Mouse (Mus musculus) adrenal gland, postnatal 10 days (tissue): Measurements from ENCODE around the gene Dnah2. TPM values are rescaled to one million over a fixed set of nuclear protein-coding genes. Genes with fewer than 3 reads are reported as not detected.

Experiments
- DNase-seq: peaks from one replicate; pipeline ENCODE4 v3.0.0; 2021; ENCODE audit warnings: mixed read lengths
- total RNA-seq, 2 experiments: library from RNA; stranded (reverse); gene quantifications; 2 replicates each; pipeline ENCODE4 v1.2.3; 2021

Dnah2 gene
- total RNA-seq, 2 experiments from 2014 or later: 0.30 TPM

- DNase-seq: peak; percentile 95
These were observed 130.1 kb downstream of the Dnah2 start for GRCm38 (mm10) chr11:69418481-69419442.

DNA sequence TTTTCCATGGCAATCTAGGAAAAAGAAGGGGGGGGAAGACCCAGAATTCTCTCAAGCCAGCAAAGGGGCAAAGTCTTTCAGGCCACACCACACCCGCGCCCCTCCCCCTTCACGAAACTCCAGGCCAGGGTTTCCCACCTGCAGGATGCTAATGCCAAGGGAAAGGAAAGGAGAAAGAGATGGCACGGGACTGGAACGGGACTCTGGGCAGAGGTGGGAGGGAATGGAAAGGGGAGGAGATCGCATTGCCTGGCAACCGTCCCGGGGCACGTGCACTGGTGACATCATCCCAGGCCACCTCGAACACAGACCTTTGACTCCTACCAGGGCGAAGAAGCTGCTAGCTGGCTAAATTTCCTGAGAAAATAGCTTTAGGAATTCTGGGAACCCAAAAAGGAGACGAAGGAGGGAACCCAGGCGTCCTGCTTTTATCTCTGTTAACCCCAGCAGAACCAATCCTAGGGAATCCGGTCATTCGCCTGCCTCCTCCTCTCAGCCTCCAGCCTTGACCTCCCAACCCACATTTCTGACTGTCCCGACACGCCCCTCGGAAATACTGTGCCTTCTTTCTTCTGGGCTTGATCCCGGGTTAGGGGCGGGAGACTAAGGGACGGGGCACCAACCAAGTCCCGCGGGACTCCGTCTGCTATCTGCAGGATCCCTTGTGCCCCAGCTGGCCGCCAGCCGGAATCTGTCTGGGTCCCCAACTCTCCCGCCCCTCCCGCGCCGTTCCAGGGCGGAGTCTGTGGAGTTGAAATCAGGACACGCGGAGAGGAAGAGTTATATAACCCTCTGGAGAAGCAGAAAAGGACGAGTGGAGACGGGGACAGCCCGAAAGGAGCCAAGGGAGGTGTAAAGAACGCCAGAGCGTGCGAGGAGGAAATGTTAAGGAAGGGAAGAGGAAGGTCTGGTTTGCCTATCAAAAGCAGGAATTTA, 131.2 kb downstream of the Dnah2 start:
- DNase-seq: peak; percentile 98

DNA sequence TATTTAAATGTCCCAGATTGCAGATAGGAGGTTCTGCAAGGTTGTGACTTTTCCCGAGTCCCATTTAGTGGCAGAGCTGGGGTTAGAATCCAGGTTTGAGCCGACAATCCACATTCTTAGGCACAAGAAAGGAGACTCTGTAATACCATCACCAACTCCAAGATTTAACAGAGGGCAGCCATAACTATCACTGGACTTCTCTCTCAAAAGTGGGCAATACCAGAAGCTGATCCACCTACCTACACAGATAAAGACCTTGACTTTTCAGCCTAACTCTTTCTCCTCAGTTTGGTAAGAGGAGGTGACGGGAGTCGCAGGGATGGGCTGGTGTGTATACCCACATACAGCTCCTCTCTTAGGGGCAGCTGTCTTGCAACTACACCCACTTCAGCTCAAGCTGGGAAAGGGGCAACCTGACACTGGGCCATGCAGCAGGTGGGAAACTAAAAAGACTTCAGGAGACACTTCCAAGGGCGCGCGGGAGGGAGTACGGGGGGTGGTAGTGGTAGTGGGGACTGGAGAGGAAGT, 131.9 kb downstream of the Dnah2 start:
- no peak for DNase-seq

DNA sequence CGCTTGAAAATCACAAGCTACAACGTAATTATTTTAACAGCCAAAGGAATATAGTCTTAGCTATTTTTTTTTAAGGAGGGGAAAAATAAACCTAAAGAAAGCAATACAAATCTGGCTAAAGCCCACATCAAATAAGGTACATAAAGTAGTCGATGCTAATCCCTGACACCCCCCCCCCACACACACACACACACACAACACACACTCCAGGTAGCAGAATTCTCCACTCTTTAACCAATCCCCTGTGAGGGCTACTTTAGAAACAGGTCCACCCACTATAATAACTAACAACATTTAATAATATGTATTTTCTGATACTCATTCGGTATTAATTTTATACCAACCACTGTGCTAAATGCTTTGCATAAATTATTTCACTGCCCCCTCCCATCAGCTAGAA, 132.4 kb downstream of the Dnah2 start:
- DNase-seq: no peak

- DNase-seq: peak; percentile 77
These were observed 133.1 kb downstream of the Dnah2 start for GRCm38 (mm10) chr11:69415668-69416451.

- peak; percentile 87 for DNase-seq
These were observed 133.6 kb downstream of the Dnah2 start for GRCm38 (mm10) chr11:69415327-69415667.

DNA sequence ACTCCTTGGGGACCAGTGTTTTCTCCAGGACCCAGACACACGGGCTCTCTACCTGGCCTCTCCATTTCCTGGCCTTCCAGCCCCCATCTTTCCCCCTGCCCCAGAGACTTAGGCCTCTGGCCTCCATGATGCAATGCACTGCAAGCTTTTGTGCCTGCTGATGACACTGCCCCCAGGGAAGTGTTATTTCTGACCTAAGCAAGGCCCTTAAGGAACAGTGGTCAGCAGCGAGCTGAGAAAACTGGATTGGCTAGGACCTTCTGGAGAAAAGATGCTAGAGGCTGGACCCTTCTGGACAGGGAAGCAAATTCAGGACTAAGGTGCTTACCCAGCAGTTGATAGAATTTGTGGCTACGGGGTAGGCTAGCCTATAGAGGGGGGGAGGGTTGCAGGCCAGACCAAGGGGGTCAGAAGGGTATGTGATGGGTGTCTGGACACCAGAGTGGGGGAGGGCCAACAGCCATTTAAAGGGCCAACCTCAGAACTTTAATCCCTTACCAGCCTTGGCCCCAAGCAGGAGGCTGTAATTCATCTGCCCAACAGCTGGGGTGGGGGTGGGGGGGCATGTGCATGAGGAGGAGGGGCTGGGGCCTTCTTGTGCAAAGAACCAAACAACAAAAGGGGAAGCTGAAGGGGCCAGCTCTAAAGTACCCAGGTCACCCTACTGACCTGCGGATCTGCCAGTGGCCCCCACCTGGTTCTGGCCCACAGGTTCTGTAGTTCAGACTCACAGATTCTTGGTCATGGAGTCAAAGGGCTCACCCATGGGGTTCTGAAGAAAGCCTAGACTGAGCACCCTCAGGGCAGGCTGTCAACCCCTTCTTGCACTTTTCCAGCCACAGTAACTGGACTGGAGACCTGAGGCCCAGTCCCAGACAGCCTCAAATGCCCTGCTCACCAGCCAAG, 134.2 kb downstream of the Dnah2 start:
- DNase-seq: no peak

DNA sequence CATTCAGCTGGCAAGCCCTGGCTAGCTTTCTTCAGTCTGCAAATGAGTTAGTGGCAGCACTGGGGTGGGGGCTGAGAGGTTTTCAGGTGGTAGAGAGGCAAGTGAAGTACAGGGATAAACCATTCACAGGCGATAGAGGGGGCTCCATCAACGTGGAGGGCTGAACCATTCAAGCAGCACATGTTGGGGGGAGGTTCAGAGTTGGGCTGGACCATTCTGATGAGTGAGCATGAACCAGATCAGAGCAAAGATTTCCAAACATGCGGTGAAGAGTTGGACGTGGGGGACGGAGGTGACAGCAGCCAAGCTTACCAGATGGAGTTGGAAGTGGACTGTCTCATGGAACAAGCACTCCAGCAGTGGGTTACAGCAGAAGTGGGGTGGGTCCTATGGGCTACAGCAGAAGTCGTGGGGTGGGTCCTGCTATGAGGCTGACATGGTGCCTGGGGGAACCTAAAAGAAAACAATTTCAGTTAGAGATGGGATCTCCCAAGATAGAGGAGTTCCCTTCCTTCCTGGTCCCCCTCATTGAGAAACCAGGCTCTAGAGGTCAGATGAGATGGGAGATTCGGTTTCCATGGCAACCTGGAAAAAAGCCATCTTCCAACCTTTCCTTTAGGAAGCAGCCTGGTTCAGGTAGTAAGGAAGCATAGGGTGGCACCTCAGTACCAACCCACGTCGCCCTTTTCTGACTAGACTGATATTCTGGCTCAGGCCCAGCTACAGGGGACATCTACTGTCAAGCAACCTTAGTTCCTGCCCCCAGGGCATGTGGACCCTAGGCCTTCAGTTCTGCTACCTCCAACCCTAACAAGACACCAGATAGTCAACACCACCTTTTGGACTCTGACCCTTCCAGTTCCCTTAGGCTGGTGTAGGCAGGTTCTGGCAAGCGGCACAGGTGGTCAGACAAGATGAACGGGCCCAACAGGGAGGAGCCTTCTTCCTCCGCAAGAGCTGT, 135.4 kb downstream of the Dnah2 start, which contains the start of gene Kdm6b:
Kdm6b (minus strand) TSS at position 455 of the 961 bp plus-strand sequence.
- DNase-seq: no peak

DNA sequence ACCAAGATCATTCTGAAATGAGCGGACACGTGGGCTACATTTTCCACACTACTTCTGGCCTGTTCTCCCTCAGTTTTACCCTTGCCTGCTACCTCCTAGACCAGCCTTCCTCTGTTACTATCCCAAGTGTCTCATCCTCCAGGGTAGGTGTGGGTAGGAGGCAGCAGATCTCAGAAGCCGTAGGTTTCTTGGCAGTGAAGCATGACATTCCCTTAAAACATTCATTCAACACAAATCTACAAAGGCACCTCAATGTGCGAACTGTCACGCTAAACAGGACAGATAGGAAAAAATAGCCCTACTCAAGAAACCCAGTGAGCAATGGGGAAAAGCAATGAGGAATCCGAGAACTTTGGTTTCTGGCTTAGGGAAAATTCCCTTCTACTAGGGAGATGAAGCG, 136.4 kb downstream of the Dnah2 start:
- DNase-seq: no peak

- DNase-seq: peak; percentile 92
These were observed 137.2 kb downstream of the Dnah2 start for GRCm38 (mm10) chr11:69411538-69412203.

DNA sequence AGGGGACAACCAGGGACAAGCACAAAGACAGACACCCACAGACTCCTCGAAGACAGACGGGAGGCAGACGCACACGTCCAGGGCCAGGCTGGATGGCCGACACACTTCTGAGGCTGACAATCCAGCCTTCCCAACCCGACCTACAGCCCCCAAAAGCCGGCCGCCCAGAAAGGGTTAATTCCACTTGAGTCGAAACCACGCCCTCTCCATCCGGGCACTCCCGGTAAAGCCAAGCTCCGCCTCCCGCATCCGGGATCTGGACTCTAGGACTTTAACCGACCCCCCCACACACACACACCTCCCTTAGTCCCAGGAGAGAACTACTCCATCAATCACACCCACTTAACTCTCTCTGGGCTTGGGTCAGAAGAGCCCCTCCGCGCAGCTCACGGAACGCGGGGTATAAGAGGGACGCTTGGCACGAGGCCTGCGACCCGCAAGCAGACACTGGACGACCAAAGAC, 137.8 kb downstream of the Dnah2 start:
- DNase-seq: peak; percentile 98

GRCm38 (mm10) chr11:69410310-69411072, 138.4 kb downstream of the Dnah2 start:
- DNase-seq: peak; percentile 77

- DNase-seq: no peak
These were observed 138.9 kb downstream of the Dnah2 start for GRCm38 (mm10) chr11:69410045-69410309.

- DNase-seq: peak; percentile 91
These were observed 139.4 kb downstream of the Dnah2 start for GRCm38 (mm10) chr11:69409378-69410044.

- DNase-seq: peak; percentile 86
These were observed 140.2 kb downstream of the Dnah2 start for GRCm38 (mm10) chr11:69408541-69409377.

DNA sequence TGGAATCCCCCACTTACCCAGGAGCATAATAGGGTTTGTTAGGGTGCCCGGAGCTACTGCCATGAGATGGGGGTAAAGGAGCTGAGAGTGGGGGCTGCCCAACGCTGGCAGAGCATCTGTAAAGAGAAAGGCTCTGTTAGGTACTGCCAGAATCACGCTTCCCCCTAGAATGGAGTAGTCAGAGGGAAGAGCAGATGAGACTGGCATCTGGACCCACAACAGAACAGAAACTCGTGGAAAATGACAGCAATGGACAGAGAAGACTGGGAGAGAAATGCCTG, 141.2 kb downstream of the Dnah2 start:
- DNase-seq: no peak
